Mouse (Mus musculus) cerebellum, postnatal 36 days (tissue): Measurements from ENCODE around the gene Ier2.
"Not testable (repeated sequence)": the region's sequence is repeated elsewhere in the genome, so short reads cannot be mapped to it uniquely, and the experiment has no call there.

Experiments used
- DNase-seq, 2 experiments: peaks; one replicate each; pipeline ENCODE4 v3.0.0; 2021 to 2022; ENCODE audit warnings: mixed read lengths in 2 of 2

Ier2 gene

DNA sequence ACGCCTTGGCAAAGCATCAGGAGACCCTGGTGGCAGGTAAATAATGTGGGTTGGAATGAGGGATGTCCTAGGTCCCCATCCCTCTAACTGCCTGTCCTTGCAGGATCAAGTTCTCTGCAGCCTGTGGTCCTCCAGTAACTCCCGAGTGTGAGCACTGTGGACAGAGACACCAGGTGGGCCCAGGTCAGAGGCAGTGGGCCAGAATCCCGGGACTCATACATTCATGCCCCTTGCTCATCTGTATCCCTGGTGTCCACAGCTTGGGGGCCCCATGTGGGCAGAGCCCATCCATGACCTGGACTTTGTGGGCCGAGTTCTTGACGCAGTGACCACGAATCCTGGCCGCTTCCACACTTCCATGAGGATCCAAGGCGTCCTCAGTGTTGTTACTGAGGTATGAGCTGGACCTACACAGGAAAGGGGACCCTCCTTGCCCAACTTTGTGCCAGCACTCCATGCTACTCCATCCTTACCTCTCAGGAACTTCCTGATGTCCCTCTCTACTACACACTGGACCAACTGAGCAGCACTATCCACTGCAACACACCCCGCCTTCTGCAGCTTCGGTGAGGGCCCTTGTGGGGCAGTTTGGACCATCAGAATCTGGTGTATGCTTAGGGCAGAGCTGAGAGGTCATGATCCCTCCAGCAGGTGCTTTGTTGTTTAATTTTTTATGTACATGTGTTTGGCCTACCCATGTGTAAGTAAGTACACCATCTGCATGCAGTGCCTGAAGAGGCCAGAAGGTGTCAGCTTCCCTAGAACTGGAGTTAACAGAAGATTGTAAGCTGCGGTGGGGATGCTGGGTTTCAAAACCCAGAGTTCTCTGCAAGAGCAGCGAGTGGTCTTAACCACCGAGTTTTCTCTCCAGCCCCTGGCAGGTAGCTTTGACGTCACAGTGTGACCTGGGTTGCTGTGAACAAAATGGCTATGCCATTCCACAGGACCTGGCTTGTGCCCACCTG, 34.8 kb upstream of the Ier2 start:
- peak; percentile 57 to 60 for DNase-seq

DNA sequence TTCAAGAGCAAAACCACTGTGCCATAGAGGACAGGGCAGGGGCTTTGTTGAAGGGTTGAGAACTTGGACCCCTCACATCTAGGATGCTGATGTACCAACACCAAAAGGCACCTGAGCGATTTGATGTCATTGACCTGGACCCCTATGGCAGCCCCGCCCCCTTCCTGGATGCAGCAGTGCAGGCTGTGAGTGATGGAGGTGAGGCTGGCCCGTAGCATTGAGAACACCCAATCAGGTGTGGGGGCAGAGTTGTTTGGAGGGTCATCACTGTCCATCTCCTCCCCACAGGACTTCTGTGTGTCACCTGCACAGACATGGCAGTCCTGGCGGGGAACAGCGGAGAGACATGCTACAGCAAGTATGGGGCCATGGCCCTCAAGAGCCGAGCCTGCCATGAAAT, 32.5 kb upstream of the Ier2 start:
- no peak for DNase-seq

DNA sequence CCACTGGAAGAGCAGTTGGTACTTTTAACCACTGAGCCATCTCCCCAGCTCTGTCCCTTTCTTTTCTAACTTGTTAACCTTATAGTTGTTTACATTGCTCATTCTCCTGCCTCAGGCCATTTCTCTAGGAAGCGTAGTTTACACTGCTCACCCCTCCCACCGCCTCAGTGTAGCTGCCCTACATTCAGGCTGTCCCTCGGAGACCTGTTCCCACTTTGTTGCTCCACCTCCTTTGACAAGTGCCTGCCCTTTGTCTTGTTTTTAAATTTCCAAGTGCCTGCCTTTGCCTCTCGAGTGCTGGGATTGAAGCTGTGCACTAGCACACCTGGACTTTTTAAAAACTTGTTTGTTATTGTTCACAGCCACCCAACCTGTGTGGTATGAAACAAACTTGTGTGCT, 30.7 kb upstream of the Ier2 start:
- no peak for DNase-seq

GRCm38 (mm10) chr8:84689091-84689915, 26.7 kb upstream of the Ier2 start:
- peak; percentile 89 to 97 for DNase-seq

GRCm38 (mm10) chr8:84687705-84688100, 25.1 kb upstream of the Ier2 start, which contains the start of gene Nacc1:
Gene Nacc1 (minus strand): TSS chr8:84687862.
- DNase-seq: peak; percentile 85 to 91

GRCm38 (mm10) chr8:84687003-84687704, 24.5 kb upstream of the Ier2 start:
- peak in 1 of 2 experiments; percentile 56 for DNase-seq

DNA sequence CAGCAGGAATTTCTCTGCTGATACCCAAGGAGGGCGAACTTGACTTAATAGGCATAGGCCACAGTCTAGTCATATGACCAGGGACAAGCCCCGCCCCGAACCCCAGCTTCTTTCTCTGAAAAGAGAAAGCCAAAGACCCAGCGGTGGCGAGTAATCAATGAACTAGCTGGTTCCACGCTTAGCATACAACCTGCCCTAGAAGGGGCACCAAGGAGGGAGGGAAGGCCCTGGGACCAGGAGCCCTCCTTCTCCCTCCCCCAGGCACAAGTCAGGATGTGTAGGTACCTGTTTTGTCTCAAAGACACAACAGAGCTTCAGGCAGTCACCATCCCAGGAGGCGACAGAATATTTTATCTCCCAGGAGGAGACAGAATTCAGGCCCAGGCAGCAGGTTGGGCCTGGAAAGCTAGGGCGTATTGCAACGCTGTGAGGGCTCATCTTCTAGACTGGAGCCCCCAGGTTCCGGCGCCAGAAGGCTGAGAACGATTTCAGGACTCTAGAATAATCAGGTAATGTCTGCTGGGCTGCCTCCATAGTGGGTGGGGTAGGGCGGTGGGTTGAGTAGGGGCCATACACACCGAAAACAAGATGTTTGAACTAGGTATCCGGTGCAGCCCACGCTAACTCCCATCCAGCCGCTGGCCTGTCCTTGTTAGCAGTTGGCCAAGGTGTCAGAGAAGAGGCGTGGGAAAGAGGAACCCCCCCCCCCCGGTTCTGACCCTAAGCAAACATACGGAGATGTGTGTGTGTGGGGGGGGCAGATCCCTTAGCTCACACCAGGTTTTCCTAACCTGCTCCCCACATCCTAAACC, 23.7 kb upstream of the Ier2 start, which contains the start of gene Trmt1:
Gene Trmt1, plus strand, starts transcription at position 117 of the 812 bp plus-strand sequence.
- DNase-seq: no peak

- DNase-seq: no peak
Observed at GRCm38 (mm10) chr8:84684537-84684936, 21.9 kb upstream of the Ier2 start.

DNA sequence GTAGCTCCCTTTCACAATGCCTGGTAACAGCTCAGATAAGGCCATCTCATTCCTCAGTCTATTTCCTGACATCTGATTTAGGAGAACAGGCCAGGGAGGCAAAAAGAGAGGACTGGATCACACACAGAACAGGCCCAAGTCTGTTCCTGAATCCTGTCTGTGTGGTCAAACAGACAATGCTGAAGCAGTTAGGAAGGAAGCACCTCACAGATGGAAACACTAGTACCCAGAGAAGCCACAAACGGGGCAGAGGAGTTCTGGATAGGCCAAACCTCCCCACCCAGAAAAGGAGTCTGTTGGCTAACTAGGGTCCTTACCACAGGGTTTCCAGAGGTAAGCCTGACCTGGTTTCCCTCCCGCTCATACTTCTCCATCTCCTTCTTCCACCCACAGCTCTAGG, 19.6 kb upstream of the Ier2 start:
- no peak for DNase-seq

- no peak for DNase-seq
Observed at GRCm38 (mm10) chr8:84681476-84681875, 18.8 kb upstream of the Ier2 start.

GRCm38 (mm10) chr8:84677305-84677704, 14.7 kb upstream of the Ier2 start:
- DNase-seq: no peak

GRCm38 (mm10) chr8:84670295-84671006, 7.8 kb upstream of the Ier2 start:
- DNase-seq: not testable (repeated sequence)

GRCm38 (mm10) chr8:84668731-84669485, 6.3 kb upstream of the Ier2 start:
- no peak for DNase-seq

DNA sequence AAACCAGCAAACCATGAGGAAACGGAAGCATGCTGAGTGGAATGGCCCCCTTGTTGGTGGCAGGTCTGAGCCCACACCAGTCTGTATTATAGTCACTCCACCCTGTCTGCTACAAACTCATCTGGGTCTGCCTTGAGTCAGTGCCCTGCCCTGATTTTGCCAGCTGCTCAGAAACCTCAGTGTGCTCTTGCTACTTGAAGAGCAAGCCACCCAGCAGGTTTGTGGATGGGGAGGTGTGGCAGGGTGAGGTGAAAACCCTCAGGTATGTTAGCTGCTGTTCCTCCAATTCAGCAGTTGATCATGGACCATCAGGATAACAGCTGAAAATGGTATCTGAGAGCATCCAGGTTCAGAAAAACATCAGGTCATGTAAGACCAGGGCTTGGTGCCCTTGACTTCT, 5.4 kb upstream of the Ier2 start:
- DNase-seq: no peak

GRCm38 (mm10) chr8:84665385-84665893, 2.8 kb upstream of the Ier2 start:
- no peak for DNase-seq

GRCm38 (mm10) chr8:84664566-84665384, 2.1 kb upstream of the Ier2 start:
- DNase-seq: peak; percentile 86 to 88

DNA sequence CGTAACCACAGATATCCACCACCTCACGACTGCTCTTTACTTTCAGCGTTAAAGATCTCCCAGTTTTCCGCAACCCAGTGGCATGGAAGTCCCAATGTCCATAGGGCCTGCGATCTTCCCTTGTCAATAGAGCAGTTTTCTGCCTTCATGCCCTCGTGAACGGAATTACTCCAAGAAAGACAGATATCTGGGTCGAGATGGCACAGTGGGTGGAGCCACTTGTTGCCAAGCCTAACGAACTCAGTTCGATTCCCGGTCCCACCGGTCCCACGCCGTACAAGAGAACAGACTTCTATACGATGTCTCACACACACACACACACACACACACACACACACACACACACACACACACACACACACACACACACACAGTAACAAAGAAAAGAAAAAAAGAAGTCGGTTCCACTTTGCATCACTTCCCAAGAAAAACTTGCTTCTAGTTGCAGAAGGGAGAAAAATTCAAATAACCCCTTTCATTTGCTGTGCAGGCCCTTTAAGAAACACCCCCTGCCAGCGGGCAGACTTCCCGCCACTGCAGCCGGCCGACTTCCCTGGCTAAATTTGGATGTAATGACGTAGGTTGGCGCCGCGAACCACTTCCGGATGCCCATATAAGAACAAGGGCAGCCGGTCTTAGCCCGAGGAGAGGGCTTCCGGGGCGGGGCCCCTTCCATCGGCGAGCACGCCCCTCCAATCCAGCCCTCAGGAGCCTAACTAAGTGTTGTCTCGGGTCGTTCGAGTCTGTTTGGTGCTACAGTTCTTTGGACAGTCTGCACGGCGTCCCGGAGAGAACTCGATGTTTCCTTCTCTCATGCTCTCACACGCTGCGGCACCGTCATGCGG, 1.1 kb upstream of the Ier2 start:
- DNase-seq: peak; percentile 97 to 98

DNA sequence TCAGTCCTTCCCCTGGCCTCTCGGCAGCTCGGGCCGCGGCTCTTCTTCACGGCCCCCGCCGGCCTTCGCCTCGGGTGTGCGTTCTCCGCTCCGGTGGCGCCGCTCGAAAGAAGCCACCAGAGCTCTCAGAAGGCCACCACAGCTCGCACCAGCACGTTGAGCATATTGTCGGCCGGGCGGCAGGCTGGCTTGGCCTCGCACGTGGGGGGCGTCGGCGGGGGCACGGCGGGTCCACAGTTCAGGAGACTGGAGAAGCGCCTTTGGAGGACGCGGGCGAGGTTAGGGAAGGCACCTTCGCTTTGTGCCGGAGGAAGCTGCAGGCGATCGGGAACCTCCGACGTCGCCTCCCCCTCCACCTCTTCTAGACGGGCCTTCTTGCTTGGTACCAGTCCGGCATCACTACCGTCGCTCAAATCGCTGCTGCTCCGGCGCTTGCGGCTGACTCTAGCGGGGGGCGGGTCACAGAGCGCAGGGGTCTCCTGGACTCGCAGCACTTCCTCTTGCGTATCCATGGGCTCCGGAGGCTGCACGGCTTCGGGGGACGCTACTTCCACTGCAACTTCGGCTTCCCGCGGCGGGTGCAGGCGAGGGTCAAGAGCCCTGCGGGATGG, 586 bp downstream of the Ier2 start:
- peak in 1 of 2 experiments; percentile 47 for DNase-seq
